Mouse (Mus musculus) natural killer cell, adult 2 months (primary cell): Measurements from ENCODE around the gene Acap3.

Experiments used
- DNase-seq, 2 experiments: peaks; one replicate each; pipeline ENCODE4 v3.0.0; 2022; ENCODE audit warnings: low spot score in 2 of 2

The Acap3 gene

DNA sequence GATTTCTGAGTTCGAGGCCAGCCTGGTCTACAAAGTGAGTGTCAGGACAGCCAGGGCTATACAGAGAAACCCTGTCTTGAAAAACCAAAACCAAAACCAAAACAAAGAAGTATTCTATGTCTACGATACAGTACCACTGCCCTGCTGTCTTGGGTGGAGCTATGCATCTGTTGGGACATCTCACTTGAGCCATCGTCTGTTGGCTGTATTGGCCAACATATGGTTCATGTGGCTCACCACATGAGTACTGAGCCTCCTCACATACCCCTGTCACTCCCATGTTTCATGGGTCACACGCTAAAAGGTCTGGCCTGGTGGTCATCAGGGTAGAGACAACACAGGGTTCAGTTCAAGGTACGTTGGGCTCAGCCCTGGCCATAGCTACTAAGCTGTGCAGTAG is 5.3 kb upstream of the Acap3 start:
- DNase-seq: no peak

DNA sequence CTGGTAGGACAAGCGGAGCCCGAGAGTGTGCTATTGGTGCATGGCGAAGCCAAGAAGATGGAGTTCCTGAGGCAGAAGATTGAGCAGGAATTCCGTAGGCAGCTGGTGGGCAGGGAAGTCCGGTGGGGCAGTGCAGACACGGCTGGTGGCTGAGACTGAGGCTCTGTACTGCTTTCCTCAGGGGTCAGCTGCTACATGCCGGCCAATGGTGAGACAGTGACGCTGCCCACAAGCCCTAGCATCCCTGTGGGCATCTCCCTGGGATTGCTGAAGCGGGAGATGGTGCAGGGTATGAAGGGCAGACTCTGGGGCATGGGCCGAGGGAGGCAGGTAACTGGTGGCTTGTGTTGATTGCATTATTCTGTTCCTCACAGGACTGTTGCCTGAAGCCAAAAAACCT is 3.9 kb upstream of the Acap3 start:
- DNase-seq: no peak

DNA sequence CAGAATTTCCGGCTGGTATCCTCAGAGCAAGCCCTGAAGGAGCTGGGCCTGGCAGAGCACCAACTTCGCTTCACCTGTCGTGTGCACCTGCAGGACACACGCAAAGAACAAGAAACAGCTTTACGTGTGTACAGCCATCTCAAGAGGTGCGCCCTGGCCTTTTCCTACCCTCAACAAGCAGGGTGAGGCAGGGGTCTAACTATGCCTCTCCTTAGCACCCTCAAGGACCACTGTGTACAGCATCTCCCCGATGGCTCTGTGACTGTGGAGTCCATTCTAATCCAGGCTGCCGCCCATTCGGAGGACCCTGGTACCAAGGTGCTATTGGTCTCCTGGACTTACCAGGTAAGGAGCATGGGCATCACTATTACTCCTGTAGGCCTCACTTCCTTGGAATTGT is 3.4 kb upstream of the Acap3 start:
- no peak for DNase-seq

- DNase-seq: no peak
These were observed 2.3 kb upstream of the Acap3 start for GRCm38 (mm10) chr4:155889316-155889715.

GRCm38 (mm10) chr4:155891011-155891471 is 581 bp upstream of the Acap3 start:
- no peak for DNase-seq

- DNase-seq: peak; percentile 72
These were observed 395 bp downstream of the Acap3 start for GRCm38 (mm10) chr4:155892017-155892416.

GRCm38 (mm10) chr4:155892438-155893211 is 1.0 kb downstream of the Acap3 start:
- DNase-seq: peak in 1 of 2 experiments; percentile 34

DNA sequence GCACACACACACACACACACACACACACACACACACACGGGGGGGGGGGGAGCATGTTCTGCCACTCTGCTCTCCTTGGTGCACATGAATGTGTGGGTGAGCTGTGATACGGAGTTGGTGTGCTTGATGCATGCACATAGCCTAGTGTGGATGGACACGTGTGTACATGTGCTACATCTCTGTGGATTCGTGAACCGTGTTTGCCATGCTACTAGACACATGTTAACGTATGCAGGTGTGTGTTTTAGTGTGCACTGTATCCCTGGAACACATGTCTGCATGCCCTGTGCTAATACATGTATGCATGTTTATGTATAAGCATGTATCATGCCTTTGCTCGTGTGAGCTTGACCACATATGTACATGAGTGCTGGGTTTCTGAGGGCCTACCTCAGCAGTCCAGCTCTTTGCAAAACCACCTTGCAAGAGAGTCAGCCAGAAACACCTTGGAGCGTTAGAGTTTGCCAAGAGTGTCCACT is 1.6 kb downstream of the Acap3 start:
- no peak for DNase-seq

GRCm38 (mm10) chr4:155894311-155894881 is 2.8 kb downstream of the Acap3 start:
- DNase-seq: peak; percentile 28 to 30

DNA sequence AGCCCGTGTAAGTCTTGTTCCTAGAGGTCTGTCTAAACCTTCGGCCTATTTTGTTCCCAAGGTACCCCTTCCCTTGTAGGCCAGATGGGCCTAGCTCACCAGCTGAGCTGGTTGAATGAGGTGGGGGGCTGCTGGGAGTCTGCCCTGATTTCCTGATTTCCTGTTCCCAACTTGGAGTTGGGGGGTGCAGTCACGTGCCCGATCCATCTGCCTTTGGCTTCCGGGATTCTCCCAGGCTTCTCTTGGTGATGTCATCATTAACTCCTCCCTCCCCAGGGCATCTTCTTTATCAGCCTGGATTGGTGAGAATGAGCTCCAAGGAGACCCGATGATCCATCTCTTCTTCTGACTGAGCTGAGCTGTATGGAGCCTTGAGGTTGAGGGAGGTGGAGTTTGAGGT is 3.6 kb downstream of the Acap3 start:
- DNase-seq: peak; percentile 0

- DNase-seq: peak in 1 of 2 experiments; percentile 26
These were observed 4.2 kb downstream of the Acap3 start for GRCm38 (mm10) chr4:155895826-155896225.

DNA sequence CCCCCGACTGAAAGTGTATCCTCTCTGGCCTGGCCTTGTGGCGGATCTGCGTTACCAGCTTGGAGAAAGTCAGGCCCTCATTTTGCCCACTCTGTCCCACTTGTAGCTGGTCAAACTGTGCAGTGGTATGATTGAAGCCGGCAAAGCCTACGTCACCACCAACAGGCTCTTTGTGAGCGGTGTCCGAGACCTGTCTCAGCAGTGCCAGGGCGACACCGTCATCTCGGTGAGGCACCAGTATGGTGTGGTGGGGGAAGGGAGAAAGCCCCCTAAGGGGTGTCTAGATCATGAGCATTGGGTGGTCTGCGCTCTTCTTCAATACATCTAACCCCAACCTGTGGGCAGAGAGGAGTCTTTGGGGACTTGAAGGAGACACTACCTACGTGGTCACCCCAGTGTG is 4.8 kb downstream of the Acap3 start:
- peak in 1 of 2 experiments; percentile 0 for DNase-seq

- no peak for DNase-seq
These were observed 6.7 kb downstream of the Acap3 start for GRCm38 (mm10) chr4:155898318-155898717.

DNA sequence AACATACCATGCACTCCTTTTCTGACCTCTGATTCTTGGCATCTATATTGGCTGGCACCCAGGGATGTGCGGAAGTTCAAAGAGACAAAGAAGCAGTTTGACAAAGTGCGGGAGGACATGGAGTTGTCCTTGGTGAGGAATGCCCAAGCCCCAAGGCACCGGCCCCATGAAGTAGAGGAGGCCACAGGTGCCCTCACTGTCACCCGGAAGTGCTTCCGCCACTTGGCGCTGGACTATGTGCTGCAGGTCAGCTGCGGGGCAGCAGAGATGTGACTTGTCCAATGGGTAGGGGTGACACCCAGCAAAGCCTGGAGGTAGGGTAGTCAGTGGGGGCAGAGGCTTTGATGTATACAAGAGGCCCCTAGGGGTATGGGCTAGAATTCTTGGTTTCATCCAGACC is 7.7 kb downstream of the Acap3 start:
- DNase-seq: no peak

DNA sequence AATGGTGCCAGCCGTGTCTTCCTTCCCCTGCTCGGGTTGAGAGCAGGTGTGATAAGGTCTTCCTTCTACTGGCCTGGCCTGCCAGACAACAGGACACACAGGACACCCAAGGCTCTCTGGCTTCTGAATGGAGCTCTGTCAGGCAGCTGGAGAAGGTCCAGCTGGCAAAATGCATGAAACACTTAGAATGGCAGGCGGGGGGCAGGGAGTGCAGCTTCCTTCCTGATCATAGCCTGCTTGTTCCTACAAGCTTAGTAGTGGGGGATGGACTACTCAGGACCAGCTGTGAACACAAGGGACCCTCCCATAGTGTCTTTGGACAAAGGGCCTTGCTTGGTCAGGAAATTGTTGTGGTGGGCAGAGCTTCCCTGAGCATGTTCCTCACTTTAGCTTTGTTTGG is 9.6 kb downstream of the Acap3 start:
- no peak for DNase-seq

GRCm38 (mm10) chr4:155903246-155903645 is 11.6 kb downstream of the Acap3 start:
- peak in 1 of 2 experiments; percentile 0 for DNase-seq

DNA sequence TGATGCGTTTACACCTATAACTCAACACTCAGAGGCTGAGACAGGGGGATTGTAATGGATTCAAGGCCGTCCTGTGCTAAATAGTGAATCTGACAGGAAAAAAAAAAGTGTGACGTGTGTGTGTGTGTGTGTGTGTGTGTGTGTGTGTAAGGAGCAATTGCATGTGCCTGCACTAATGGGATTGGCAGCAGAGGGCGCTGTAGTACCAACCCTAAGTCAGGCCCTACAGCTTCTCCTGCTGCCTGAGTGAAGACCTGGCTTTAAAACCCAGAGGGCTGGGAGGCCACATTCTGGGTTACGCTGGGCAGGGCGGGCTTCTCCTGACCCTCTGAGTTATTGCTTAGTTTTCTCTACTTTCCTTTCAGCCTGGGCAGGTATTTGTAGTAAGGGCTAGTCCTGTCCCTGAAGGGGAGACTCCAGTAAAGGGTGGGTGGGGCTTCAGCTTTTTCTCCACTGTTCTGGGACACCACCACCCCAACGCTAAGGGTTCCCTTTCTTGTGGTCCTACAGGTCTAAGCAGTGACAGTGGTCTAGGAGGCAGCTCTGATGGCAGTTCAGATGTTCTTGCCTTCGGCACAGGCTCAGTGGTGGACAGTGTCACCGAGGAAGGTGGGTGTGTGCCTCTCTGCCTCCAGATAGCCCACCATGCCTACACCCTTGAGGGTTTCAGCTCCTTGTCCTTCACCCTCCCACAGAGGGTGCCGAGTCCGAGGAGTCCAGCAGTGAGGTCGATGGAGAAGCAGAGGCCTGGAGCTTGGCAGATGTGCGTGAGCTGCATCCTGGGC is 12.9 kb downstream of the Acap3 start:
- DNase-seq: peak in 1 of 2 experiments; percentile 16

DNA sequence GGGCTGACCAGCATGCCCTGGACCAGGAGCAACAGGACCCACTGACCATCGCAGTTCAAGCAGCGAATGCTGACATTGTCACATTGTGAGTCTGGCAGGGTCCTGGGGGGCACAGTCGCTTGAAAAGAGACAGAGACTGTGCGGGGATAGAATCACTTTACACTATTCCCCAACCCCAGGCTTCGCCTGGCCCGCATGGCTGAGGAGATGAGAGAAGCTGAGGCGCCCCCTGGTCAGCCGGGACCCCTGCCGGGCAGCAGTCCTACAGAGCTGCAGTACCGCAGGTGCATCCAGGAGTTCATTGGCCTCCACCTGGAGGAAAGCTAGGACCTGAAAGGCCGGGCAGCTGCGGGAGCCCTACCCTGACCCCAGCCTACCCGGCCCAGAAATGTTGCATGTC is 14.0 kb downstream of the Acap3 start:
- DNase-seq: no peak

DNA sequence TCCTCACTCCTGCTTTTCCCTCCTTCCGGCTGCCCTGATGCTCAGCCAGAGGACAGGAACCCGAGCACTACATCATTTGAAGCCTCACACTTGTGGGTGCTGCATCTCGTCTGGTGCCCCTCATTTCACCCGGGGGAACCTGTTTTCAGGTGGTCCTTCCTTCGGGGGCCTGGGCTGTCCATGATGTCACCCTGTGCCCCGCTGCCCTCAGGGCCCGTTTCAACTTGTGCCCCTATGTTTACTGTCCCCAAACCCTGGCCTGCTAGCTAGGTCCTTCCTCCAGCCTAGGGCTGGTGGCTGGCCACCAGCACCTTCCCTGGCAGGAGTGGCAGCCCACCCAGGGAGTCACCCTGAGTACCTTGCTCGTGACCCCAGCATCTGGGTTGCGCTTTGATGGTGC is 14.5 kb downstream of the Acap3 start:
- DNase-seq: peak in 1 of 2 experiments; percentile 0

DNA sequence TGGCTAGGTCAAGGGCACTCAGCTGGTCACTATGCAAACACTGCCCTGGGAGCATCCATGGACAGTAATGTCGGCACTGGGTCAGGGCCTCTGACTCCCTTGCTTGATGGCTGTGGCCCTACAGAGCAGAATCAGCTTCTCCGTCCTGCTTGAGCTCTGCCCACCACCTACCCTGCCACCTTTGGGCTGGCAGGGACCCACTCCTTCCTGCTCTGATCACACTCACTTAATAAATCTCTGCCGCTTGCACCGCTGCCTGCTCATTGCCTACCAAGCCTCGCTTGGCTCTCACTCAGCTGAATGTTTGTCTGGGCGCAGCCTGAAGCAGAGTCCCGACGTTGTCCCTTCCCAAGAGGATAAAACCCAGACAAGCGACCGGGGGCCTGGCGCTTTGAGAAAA is 15.4 kb downstream of the Acap3 start:
- DNase-seq: no peak

DNA sequence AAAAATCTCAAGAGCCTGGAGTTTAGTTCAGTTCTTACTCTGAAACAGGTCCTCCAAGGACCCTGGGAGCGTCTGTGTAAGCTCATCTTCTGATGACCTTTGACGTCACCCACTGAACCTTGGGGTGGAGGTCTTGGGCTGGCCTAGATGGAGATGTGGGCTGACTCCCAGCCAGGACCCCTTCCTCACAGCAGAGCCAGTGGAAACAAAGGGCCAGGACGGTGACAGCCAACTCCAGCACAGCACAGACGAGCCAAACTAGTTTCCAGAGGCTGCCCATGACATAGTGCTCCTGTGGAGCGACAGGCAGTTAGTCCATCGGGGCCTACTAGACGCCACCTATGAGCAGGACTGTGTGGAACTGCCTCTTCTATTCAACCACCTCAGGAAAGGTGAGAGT is 16.7 kb downstream of the Acap3 start:
- no peak for DNase-seq

DNA sequence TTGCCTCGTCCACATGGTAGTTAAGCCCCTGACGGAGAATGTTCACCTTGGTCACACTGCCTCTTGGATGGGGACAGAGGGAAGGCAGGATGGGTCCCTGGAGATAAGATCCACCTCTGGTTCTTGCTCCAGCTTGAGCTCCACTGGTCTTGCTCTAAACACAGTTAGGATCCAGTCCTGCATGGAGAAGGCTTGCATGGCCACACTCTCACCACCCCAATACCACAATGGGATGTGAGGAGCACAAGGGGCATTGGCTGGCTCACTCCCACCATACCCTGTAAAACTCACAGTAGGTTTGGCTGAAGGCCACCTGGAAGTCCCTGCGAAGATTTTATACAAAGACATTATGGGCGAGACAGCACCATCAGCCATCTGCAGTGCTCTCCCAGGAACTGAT is 17.1 kb downstream of the Acap3 start:
- DNase-seq: no peak

- DNase-seq: no peak
These were observed 40.4 kb downstream of the Acap3 start for GRCm38 (mm10) chr4:155932031-155932430.
